Mouse (Mus musculus) brain, embryonic 14.5 days (tissue): ENCODE results near the gene Gm10837.

ENCODE experiments used
- CTCF ChIP-seq: fragments of 200-500 bp; IDR thresholded peaks from 2 replicates; pipeline ENCODE4 v1.5.1; 2012; ENCODE audit warnings: inconsistent platforms, mild to moderate bottlenecking, moderate library complexity, borderline replicate concordance; ENCODE audit not compliant: insufficient read depth, insufficient read length; ENCODE audit errors: extremely low read depth
- POLR2A ChIP-seq: fragments of 200-500 bp; IDR thresholded peaks from 2 replicates; pipeline ENCODE4 v1.6.1; 2012; ENCODE audit warnings: mild to moderate bottlenecking, inconsistent platforms, borderline replicate concordance; ENCODE audit not compliant: poor library complexity, insufficient read depth, insufficient read length, severe bottlenecking; ENCODE audit errors: extremely low read depth

DNA sequence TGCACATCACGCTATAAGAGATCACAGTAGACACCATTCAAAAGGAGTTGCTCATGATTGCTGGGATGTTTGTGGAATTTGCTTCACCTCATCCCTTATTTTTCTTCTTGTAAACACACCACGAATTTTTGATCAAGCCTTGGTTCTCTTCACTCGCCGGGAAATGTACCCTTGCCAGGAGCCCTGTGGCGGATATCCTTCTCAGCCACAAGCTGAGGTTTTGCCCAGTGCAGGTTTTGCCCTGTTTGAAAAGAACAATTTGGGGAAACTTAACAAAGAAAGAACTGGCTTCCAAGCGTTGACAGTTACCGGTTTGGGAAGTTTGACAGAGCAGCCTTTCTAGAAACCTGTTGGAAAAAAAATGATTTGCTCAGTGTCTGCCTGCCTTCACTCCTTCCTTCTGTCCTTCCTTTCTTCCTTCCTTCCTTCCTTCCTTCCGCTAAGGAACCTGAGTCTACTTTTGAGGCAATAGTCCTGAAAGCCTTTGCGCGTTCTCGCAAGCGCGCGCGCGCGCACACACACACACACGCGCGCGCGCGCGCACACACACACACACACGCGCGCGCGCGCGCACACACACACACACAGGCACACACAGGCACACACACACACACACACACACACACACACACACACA lies 18.8 kb upstream of the Gm10837 start:
- TF ChIP-seq POLR2A (no peak), CTCF (no peak)
